Mouse (Mus musculus) bone marrow macrophage, adult 2 months (primary cell): Measurements from ENCODE around the gene Snrk.

Experiments used
- CTCF ChIP-seq: IDR thresholded peaks from 2 replicates; pipeline ENCODE4 v1.5.1; 2012; ENCODE audit warnings: low read depth, mild to moderate bottlenecking, low read length, moderate library complexity
- POLR2A ChIP-seq: IDR thresholded peaks from 2 replicates; pipeline ENCODE4 v1.6.1; 2012; ENCODE audit warnings: mild to moderate bottlenecking, low read depth, low read length, borderline replicate concordance

GRCm38 (mm10) chr9:122149997-122150826 is 33.1 kb downstream of the Snrk start:
- TF ChIP-seq CTCF (no peak), POLR2A (no peak)
